Mouse (Mus musculus): Measurements from ENCODE around the gene Pheta1.
"Not testable (repeated sequence)": the region's sequence is repeated elsewhere in the genome, so short reads cannot be mapped to it uniquely, and the experiment has no call there.

Gene Pheta1

DNA sequence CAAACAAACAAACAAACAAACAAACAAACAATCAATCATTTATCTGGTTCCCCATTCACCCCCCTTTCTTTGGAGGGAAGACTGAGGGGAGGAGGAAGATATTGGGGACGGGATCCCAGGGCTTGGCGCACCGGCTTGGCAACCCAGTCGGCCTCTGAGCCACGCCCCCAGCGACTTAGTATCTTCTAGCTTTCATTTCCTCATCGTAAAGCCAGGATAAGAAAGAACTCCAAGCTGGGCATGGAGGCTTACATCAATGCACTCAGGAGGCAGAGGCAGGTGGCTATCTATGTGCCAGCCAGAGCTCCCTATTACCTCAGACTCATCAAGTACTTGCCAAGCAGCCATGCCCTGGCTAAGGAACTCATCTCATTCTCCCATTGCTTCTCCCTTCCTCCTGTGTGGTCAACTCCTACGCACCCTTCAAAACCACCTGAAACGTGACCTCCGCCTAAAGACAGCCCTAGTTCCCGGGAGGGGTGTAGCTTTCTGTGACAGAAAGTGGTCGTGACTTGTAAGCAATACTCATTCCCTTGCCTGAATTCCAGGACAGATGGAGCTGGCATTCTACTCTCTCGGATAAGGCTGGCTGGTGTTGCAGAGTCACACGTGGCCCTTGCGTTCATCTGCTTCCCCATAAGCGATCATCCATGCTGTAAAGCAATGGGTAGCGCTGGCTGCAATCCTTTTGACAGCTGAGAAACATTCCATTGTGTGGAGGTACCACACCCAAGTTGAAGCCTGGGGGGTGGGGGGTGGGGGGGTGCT, 5.5 kb upstream of the Pheta1 start:
- DNase-seq (ENCODE audit: low spot score) = no peak

DNA sequence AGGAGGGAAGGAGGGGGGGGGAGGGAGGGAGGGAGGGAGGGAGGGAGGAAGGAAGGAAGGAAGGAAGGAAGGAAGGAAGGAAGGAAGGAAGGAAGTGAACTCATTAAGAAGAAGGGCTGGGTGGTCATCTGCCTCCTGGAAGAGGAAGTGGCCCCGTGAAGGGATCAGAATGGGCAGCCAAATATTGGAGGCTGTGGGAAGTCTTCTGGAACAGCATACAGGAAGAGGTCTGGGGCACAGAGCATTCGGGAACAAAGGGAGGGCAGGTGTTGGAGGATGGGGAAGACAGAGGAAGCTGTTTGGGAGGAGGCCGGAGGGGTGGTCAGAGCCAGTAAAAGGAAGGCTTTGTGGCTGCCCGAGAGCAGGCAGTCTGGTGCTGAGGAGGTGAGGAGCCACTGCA, 3.4 kb upstream of the Pheta1 start:
- no peak for DNase-seq (ENCODE audit: low spot score)

DNA sequence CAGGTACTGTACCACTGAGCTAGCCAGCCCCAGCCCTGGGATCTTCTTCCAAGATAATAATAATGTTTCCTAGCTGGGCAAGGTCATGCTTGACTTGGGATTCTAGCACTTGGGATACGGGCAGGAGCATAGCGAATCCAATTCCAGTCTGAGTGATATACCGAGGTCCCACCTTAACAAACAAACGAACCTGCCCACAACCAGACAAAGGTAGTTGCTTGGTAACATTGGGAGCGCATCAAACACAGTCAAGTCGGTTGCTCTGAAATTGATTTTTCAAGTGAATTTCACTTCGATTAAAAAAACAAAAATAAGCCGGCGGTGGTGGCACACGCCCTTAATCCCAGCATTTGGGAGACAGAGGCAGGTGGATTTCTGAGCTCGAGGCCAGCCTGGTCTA, 2.5 kb upstream of the Pheta1 start:
- DNase-seq (ENCODE audit: low spot score) = no peak

DNA sequence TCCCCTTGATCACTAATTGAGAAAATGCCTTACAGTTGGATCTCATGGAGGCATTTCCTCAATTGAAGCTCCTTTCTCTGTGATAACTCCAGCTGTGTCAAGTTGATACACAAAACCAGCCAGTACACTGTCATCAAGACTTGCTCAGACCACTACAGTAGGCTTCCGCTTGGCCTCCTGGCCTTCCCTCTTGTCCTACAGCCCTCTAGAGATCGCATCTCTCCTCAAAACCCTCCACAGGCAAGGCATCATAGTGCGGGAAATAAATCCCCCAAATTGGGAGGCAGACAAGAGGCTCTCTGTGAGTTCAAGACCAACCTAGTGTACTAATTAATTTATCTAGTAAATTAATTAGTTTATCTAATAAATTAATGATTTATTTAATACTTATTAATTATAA, 1.5 kb upstream of the Pheta1 start:
- DNase-seq (ENCODE audit: low spot score) = not testable (repeated sequence)

DNA sequence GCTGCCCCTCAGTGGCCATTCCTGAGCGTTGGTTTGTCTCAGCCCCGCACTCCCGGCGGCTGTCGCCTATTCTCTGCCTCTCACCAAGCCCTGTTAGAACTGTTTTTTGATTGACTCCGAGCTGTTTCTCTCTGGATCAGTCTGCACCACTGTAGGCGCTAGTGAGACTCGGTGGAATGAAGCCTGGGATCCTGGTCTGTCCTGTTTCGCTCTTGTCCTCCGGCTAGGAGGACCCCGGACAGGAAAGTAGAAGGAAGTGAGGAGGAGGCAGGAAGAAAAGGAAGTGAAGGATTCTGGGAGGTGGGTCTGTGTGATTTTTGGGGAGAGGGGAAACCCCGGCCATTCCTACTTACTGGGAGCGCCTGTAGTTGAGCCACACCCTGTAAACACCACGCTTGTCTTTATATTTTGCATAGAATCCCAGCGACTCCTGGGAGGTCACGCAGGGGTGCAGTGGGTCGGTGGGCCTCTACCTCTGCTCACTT, 707 bp upstream of the Pheta1 start:
- no peak for DNase-seq (ENCODE audit: low spot score)

DNA sequence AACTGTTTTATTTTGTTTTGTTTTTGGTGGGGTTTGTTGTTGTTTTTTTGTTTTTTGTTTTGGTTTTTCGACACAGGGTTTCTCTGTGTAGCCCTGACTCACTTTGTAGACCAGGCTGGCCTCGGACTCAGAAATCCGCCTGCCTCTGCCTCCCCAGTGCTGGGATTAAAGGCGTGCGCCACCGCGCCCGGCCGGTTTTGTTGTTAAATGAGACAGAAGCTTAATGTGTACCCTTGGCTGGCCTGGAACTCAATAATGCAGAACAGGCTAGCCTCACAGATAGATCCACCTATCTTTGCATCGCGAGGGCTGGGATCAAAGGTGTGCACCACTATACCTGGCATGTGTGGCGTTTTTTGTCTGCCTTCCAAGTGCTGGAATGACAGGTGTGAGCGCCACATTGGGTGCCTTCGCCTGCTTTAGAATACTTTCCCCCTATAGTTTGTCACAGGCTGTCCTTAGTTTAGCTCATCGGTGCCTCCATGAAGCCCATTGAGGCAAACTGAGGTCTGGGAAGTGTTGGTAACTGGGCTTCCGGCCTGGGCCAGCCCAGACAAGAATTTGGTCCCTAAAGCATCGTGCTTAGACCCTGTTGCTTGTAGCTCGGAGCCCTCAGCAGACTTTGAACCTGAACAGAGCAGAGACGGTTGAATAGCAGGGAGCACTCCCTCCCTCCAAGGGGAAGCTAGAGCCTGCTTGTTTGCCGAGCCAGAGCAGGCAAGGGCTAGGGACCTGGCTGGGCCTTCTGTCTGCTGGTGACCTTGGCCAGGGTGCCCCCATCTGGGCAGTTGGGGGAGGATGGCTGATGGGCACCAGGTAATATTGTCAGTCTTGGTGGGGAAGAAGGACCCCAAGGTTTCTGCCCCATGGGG, 930 bp downstream of the Pheta1 start:
- no peak for DNase-seq (ENCODE audit: low spot score)

DNA sequence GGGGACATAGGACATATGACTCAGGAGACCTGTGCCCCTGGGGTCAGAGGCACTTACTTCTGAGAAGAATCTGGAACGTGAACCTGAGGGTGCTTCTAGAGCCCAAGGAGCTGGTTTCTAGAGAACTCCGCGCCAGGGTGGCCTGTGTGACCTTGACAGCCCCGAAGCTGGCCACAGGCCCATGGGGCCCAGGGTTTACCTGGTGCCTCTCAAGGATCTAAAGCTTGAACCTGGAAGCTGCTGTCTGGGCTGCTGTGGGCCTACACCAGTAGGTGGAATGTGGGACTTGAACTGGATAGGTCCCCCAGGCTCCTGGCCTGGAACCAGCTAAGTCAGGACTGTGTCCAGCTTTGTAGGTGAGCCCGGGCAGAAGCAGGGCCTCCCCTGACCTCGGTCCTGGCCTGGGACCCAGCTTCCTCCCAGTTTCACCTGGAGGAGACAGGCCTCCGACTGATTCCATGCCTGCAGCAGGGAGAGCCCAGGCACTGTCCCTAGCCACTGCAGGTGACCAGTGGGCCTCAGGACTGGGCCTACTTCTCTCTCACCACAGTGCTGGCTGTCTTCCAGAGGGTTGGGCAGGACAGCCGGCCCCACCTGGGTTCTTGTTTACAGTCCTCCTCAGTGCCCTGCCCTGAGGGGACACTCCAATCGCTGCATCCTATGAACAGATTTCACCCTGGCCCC, 4.7 kb downstream of the Pheta1 start:
- no peak for DNase-seq (ENCODE audit: low spot score)

DNA sequence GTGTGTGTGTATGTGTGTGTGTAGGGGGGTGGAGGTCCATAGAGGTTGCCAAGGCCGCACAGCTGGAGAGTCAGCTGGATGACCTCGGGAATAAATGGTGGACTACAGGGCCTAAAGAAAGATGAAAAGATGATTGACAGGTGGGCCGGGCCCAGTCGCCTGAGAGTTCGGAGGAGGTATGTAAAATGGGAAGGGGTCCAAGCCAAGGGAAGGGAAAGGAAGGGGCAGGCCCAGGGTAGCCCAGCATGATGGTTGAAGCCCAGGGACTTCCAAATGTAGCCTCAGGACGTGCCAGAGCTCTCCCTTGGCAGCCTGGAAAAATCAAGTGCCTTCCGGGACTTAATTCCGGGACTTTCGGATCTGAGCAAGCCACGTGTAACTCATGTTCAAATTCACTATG, 6.0 kb downstream of the Pheta1 start:
- no peak for DNase-seq (ENCODE audit: low spot score)

DNA sequence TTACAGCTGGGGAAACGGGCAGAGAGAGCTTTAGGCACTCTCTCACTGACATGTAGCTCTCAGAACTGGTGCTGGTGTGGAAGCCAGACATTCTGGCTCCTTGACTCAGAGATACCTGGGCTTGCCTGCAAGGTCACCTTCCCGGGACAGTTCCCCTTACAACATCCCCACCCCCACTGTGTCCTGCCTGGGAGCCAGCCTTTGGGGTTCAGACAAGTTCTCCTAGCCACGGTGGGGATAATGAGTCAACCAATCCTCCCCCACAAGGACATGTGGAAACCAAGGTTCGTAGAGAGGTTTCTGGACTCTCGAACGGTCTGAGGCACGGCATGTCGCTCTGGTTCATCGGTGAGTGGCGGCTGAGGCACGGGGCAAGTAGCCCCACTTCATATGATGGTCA, 8.0 kb downstream of the Pheta1 start:
- DNase-seq (ENCODE audit: low spot score) = no peak

DNA sequence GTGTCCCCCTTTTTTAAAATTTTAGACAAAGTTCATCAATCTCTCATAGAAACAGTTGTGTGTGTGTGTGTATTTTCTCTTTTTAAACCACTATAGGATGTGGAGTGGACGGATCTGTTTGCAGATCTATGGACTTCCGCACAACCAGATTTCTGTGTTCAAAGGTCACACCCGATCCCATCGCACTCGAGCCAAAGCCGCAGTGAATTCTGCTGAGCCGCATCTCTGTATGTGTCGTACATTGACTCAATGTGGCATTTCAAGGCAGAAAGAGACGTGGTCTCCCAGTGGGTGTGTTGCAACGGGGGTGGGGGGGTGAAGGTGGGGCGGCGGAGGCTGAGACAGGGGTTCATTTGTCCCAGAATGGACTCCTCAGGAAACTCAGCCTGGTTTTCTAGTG, 9.6 kb downstream of the Pheta1 start:
- DNase-seq (ENCODE audit: low spot score) = no peak

DNA sequence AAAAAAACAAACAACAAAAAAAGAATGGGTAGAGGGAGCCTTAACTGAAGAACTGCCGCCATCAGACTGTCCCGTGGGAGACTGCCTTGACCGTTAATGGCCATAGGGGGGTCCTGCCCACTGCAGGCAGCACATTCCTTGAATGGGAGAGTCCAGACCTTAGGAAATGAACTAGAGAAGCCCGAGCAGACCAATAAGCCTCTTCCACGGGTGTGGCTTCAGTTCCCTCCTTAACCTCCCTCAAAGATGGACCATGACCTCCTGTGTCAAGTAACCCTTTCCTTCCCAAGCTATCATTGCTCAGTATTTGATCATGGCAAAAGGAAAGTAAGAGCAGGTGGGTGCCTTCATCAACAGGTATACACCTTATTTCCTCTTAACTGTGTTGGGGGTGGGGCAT, 13.2 kb downstream of the Pheta1 start:
- DNase-seq (ENCODE audit: low spot score) = no peak

DNA sequence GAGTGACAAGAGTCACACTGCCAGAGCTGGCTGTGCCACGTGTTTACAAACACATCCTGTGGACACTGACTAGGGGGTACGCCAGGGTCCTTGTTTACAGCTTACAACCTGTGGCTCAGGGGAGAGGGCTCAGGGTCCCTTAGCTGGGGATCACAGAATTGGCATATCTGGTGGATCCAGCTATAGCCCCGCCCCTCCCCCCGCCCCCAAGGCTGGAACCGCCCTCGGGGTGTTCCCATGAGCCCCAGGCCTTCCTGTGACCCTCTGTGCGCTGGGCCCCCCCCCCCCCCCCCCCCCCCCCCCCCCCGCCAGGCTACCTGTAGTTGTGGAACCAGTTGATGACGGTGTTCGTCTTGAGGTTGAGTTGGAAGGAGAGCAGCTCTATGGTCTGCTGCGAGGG, 15.5 kb downstream of the Pheta1 start:
- no peak for DNase-seq (ENCODE audit: low spot score)

DNA sequence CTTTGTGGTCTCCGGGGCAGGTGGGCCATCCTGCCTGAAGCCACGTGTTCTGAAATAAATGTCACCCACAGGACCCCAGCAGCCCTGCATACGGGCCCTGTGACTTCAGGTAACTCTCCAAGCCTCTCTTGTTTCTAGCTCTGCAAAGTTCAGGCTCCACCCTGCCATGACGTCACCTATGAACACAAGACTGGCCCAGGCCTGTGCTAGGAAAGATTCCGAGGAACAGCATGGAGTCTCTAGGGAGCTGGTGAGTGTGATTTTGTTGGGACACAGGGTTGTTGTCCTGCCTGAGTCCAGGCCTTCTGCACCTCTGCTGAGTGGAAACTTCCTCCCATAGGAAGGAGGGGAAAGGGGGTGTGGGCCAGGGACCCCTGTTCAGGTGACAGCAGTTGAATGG, 19.2 kb downstream of the Pheta1 start:
- DNase-seq (ENCODE audit: low spot score) = no peak

DNA sequence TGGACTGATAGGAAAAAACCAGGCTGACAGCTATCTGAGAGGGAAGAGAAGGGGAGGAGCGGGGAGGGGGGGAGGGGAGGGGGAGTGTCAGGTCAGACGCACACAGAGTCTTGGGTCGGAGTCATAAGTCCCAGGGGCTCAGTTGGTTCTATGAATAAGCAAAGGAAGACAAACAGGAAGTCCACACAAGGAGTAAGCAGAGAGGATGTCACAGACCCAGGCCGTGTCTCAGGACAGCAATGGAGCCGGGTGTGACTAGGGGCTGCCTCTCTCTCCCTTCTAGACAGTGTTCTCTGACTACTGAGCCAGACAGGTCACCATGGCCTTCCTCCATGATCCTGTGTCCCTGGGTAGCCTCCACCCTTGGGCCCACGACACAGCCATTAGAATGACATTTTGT, 22.0 kb downstream of the Pheta1 start:
- DNase-seq (ENCODE audit: low spot score) = no peak

DNA sequence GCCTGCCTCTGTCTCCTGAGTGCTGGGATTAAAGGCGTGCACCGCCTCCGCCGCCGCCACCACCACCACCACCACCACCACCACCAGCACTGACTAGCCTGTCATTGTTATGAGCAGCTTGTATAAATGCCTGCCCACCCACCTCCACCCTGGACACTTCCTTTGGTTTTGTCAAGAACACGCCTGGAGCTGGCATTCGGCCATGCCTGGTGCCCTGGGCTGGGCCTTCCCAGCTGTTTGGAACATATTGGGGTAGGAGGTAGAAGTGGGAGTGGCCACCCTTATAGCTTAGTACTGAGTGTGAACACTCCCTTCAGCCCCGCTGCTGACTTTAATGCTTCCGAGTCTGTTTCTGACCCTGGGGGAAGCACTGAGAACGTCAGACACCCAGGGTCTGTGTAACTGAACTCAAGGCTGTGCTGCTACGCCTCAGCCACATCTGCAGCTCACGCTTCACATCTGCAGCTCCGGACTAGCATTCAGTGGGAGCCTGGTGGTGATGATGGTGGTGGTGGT, 22.8 kb downstream of the Pheta1 start:
- DNase-seq (ENCODE audit: low spot score) = no peak

DNA sequence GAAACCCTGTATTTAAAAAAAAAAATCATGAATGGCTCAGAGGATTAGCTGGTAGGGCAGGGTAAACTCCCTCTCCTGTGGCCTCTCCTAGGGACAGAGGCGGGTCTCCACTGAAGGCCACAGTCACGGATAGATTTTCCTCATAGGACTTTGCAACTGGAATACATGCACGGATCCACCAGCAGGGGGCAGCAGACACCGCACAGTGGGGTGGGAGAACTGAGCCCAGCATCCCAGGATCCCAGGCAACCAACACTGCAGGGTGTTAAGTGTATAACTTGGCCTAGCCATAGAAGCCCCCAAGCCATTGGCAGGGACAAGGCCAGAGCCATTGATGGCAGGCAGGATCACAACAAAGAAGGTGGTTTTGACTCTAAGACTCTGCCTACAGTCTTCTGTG, 23.4 kb downstream of the Pheta1 start:
- peak; percentile 81 for DNase-seq (ENCODE audit: low spot score)

DNA sequence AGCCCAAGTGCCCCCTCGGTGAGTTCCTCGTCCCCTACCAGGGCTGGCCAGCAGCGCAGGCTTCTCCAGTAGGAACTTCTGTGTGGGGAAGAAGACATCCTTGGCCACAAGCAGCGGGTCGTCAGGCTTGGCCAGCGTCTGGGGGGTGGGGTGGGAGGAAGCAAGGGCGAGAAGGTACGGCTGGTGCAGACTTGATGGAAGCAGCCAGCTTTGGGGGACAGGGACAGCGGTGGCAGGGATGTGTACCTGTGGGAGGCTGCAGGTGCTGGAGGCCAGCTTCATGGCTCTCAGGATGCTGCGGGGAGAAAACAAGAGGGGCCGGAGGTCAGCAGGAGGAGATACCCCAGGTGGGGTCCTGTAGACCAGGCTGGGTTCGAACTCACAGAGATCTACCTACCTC, 26.3 kb downstream of the Pheta1 start:
- DNase-seq (ENCODE audit: low spot score) = no peak

DNA sequence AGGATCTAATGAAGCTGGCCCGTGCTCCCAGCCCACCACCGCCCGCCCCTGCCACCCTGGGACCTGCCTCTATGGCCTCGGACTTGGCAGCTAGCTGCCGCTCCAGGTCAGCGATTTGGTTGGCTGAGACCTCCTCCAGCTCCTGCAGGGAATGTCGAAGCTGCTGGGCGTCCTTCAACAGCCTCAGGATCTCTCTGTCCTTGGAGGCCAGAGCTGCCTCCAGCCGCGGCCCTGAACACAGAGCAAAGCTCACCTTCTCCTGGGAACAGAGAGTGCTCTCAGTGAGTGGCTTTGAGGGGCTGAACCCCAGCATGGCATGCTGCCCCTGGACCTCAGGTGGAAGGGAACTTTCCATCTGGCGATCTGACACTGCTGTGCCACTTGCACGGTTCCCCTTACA, 28.1 kb downstream of the Pheta1 start:
- DNase-seq (ENCODE audit: low spot score) = no peak

DNA sequence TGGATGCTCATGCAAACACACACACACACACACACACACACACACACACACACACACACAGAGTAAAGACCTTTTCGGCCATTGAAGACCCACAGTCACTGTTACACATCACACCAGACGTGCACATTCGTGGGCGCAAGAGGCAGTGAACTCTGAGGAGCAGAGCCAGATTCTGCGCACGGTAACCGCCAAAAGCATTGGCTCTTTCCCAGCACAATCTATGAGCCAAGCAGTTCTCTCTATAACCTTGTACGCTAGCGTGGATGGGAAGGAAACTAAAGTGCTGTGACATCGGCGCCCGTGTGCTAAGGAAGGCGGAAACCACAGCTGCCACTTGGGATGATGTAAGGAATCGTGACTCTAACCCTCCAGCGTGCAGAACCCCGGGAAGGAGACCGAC, 29.9 kb downstream of the Pheta1 start:
- no peak for DNase-seq (ENCODE audit: low spot score)

DNA sequence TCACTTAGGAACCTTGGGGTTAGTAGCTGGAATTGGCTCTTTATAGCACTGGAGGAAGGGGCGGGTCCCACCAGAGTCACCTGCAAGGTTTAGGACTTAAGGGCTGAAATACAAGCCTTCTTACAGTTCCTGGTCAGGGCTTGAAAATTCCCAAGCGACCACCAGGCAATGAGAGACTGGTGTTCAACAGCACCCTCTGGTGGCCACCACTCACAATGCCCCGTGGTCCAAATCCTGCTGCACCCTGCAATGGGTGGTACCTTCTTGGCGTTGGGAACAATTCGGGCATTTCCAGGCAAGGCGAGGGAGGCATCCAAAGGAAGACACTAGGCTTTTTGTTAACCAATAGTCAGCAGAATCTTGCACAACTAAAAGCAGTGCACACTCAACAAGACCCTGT, 30.4 kb downstream of the Pheta1 start:
- DNase-seq (ENCODE audit: low spot score) = no peak

DNA sequence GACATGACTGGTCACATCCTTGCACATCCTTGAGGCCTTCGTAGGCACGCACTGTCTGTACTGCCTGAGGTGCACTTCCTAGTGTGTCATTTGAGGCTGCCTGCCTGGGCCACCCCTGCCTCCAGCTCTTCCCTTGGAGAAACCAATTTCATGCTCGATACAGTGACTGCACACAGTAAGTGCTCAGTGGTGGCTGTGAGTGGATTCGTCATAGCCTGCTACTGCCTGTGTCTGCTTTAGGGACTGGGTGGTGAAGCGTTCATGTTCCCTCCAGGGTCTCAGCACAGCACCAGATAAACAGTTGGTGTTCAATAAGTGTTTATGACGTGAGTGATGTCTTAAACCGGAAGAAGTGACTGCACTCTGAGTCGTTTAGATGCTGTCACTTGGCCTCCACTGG, 34.6 kb downstream of the Pheta1 start:
- DNase-seq (ENCODE audit: low spot score) = no peak

DNA sequence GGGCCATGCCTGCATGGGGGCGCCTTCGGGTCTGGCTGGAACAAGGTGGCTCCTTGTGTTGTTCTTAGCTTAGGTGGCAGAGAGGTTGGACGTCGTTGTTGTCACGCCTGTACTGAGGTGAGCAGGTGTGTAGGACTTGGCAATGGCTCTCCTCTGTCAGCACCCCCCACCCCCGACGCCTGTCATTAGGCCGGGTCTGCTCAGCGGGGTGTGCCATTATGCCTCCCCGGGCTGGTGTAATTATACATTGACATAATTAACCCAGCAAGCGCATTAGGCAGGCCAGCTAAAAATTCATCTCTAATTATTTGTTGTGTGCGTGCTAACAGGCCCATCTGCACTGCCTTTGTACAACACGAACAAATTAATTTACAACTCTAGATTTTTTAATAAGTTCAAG, 40.6 kb downstream of the Pheta1 start:
- DNase-seq (ENCODE audit: low spot score) = no peak

Measured in ovary, postnatal 14 days (tissue).